Mouse (Mus musculus) MEL (cell line): ENCODE data around the gene Gm42878.

Experiments used
- CTCF ChIP-seq, 3 experiments: IDR thresholded peaks in 2 of 3; conservative IDR thresholded peaks in 1 of 3; 2 replicates each; pipeline ENCODE4 v1.5.1; 2011 to 2012; ENCODE audit warnings: low read length in 3 of 3, low read depth in 2 of 3, mild to moderate bottlenecking in 2 of 3, improper control_type of control experiment in 1 of 3, inconsistent platforms in 1 of 3, mixed read lengths in 1 of 3, moderate library complexity in 1 of 3; ENCODE audit not compliant: control insufficient read depth in 1 of 3, insufficient read depth in 1 of 3, poor library complexity in 1 of 3, severe bottlenecking in 1 of 3
- EP300 ChIP-seq, 2 experiments: IDR thresholded peaks; 2 replicates each; pipeline ENCODE4 v1.6.1; 2011; ENCODE audit warnings: improper control_type of control experiment in 2 of 2, low read length in 2 of 2, low read depth in 1 of 2, mild to moderate bottlenecking in 1 of 2
- HCFC1 ChIP-seq: IDR thresholded peaks from 2 replicates; pipeline ENCODE4 v1.6.1; 2012; ENCODE audit warnings: low read depth, mild to moderate bottlenecking, inconsistent platforms, low read length, improper control_type of control experiment, moderate library complexity
- MAFK ChIP-seq: IDR thresholded peaks from 2 replicates; pipeline ENCODE4 v1.6.1; 2011; ENCODE audit warnings: low read depth, mild to moderate bottlenecking, low read length, improper control_type of control experiment, borderline replicate concordance
- MAX ChIP-seq: IDR thresholded peaks from 2 replicates; pipeline ENCODE4 v1.6.1; 2011; ENCODE audit warnings: low read length, improper control_type of control experiment
- POLR2A ChIP-seq, 2 experiments: IDR thresholded peaks; 2 replicates each; pipeline ENCODE4 v1.6.1; 2011 to 2012; ENCODE audit warnings: low read length in 2 of 2, mild to moderate bottlenecking in 2 of 2, control low read depth in 1 of 2, improper control_type of control experiment in 1 of 2, low read depth in 1 of 2, moderate library complexity in 1 of 2; ENCODE audit not compliant: control insufficient read depth in 1 of 2, insufficient read depth in 1 of 2, poor library complexity in 1 of 2
- RAD21 ChIP-seq: IDR thresholded peaks from 2 replicates; pipeline ENCODE4 v1.6.1; 2011; ENCODE audit warnings: mild to moderate bottlenecking, low read depth, low read length, improper control_type of control experiment
- SIN3A ChIP-seq: IDR thresholded peaks from 2 replicates; pipeline ENCODE4 v1.6.1; 2012; ENCODE audit warnings: low read length, improper control_type of control experiment, inconsistent platforms
- TAL1 ChIP-seq: IDR thresholded peaks from 2 replicates; pipeline ENCODE4 v1.6.1; 2012; ENCODE audit warnings: mild to moderate bottlenecking, inconsistent platforms, low read length, moderate library complexity, mixed read lengths
- TBP ChIP-seq: IDR thresholded peaks from 2 replicates; pipeline ENCODE4 v1.8.0; 2011; ENCODE audit warnings: low read depth, low read length, improper control_type of control experiment
- TCF12 ChIP-seq: IDR thresholded peaks from 2 replicates; pipeline ENCODE4 v1.6.1; 2014; ENCODE audit warnings: low read depth, mild to moderate bottlenecking, inconsistent platforms, low read length, improper control_type of control experiment, moderate library complexity
- USF1 ChIP-seq: IDR thresholded peaks from 2 replicates; pipeline ENCODE4 v1.6.1; 2014; ENCODE audit warnings: low read depth, mild to moderate bottlenecking, inconsistent platforms, low read length, improper control_type of control experiment, moderate library complexity
- USF2 ChIP-seq, 2 experiments: IDR thresholded peaks; 2 replicates each; pipeline ENCODE4 v1.6.1; 2011 to 2012; ENCODE audit warnings: improper control_type of control experiment in 2 of 2, low read length in 2 of 2, borderline replicate concordance in 1 of 2, inconsistent platforms in 1 of 2, low read depth in 1 of 2, mild to moderate bottlenecking in 1 of 2; ENCODE audit not compliant: insufficient read depth in 1 of 2
- ZNF384 ChIP-seq: IDR thresholded peaks from 2 replicates; pipeline ENCODE4 v1.6.1; 2012; ENCODE audit warnings: low read depth, mild to moderate bottlenecking, inconsistent platforms, low read length, improper control_type of control experiment

GRCm38 (mm10) chr5:121562436-121562835, 17.2 kb upstream of the Gm42878 start:
- TF ChIP-seq USF1 (no peak), EP300 (IDR thresholded peaks at IDR 0.05; ENCODE audit: low read depth in 1 of 2, low read length in 2 of 2) (no peak), SIN3A (no peak), TAL1 (no peak), MAX (no peak), CTCF (IDR thresholded peaks at IDR 0.05 in 2 of 3, conservative IDR thresholded peaks at IDR 0.05 in 1 of 3; ENCODE audit: control insufficient read depth in 1 of 3, insufficient read depth in 1 of 3, low read depth in 2 of 3, low read length in 3 of 3, poor library complexity in 1 of 3, severe bottlenecking in 1 of 3) (no peak), TCF12 (no peak), HCFC1 (no peak), TBP (no peak), POLR2A (IDR thresholded peaks at IDR 0.05; ENCODE audit: control insufficient read depth in 1 of 2, insufficient read depth in 1 of 2, low read depth in 1 of 2, low read length in 2 of 2, poor library complexity in 1 of 2) (no peak), USF2 (IDR thresholded peaks at IDR 0.05; ENCODE audit: borderline replicate concordance in 1 of 2, insufficient read depth in 1 of 2, low read depth in 1 of 2, low read length in 2 of 2) (no peak), ZNF384 (no peak), RAD21 (no peak), MAFK (no peak)
